Mouse (Mus musculus): ENCODE data around the gene Car7. TPM values are rescaled to one million over a fixed set of nuclear protein-coding genes. Genes with fewer than 3 reads are reported as not detected.

Gene Car7
- 1 to 10 TPM in 1 of 2 experiments, under 1 TPM in 1; 0.95 to 2.7 TPM for total RNA-seq (2023)

GRCm38 (mm10) chr8:104533971-104534778, at the start of gene Car7, which contains the start of gene Nae1:
Gene Car7, plus strand, starts transcription at chr8:104534689.
Gene Nae1, minus strand, starts transcription at chr8:104534637.

GRCm38 (mm10) chr8:104509061-104510006, 25.2 kb upstream of the Car7 start, which contains the start of gene Terb1:
Gene Terb1, minus strand, starts transcription at chr8:104509910.

GRCm38 (mm10) chr8:104591133-104591834, 56.8 kb downstream of the Car7 start, which contains the start of gene Pdp2:
Gene Pdp2, plus strand, starts transcription at chr8:104591451.

Other genes with a start within 250 kb of the Car7 start
- gene Cmtm2a, start 241.5 kb upstream of the Car7 start, total RNA-seq (2023) = not detected
- not detected for gene Gm45711, start 224.6 kb upstream of the Car7 start, total RNA-seq (2023)
- gene Cmtm1, start 224.5 kb upstream of the Car7 start, total RNA-seq (2023) = not detected
- gene Gm11020, start 213.1 kb upstream of the Car7 start, total RNA-seq (2023) = not detected
- gene Cmtm2b, start 212.5 kb upstream of the Car7 start, total RNA-seq (2023) = not detected
- 10 to 100 TPM; 14.2 to 16.9 TPM for gene Cmtm3, start 195.3 kb upstream of the Car7 start, total RNA-seq (2023)
- 1 to 10 TPM; 1.1 to 1.4 TPM for gene Cmtm4, start 138.9 kb upstream of the Car7 start, total RNA-seq (2023)
- gene Dync1li2, start 91.6 kb upstream of the Car7 start, total RNA-seq (2023) = 10 to 100 TPM; 47.8 to 64.7 TPM
- 1 to 10 TPM; 2.4 to 2.8 TPM for gene Terb1, start 24.8 kb upstream of the Car7 start, total RNA-seq (2023)
- gene Nae1, start 52 bp upstream of the Car7 start, total RNA-seq (2023) = 10 to 100 TPM; 44.8 to 45.2 TPM
- 10 to 100 TPM; 12.1 to 13.4 TPM for gene Pdp2, start 56.8 kb downstream of the Car7 start, total RNA-seq (2023)
- not detected for gene Cdh16, start 89.7 kb downstream of the Car7 start, total RNA-seq (2023)
- 10 to 100 TPM; 22.2 to 26.9 TPM for gene Rrad, start 96.6 kb downstream of the Car7 start, total RNA-seq (2023)
- 10 to 100 TPM; 27.5 to 35.8 TPM for gene Ciao2b, start 107.3 kb downstream of the Car7 start, total RNA-seq (2023)
- gene Ces2a, start 199.3 kb downstream of the Car7 start, total RNA-seq (2023) = not detected